Mouse (Mus musculus) intestine, embryonic 14.5 days (tissue): ENCODE measurements around the gene Snx9. TPM values are rescaled to one million over a fixed set of nuclear protein-coding genes. Genes with fewer than 3 reads are reported as not detected.

Experiments used
- ATAC-seq: fragments of 200-750 bp; cut with Nextera tagmentation; replicated peaks from 2 replicates; pipeline ENCODE4 v1.8.0; 2017; ENCODE audit warnings: low read depth, moderate number of reproducible peaks, moderate TSS enrichment, moderate library complexity; ENCODE audit not compliant: low FRiP score, low TSS enrichment
- DNase-seq: peaks from one replicate; pipeline ENCODE4 v3.0.0-alpha.2; 2018; ENCODE audit warnings: low spot score
- H3K27ac ChIP-seq: fragments of 300-500 bp; sonication (generic); 2 replicates; pipeline ENCODE4 v1.5.1; 2014; ENCODE audit warnings: low read depth, mild to moderate bottlenecking, control low read depth
- H3K27me3 ChIP-seq: fragments of 300-500 bp; sonication (generic); replicated peaks from 2 replicates; pipeline ENCODE4 v1.6.1; 2014; ENCODE audit warnings: low read length, control low read depth; ENCODE audit not compliant: control insufficient read depth, insufficient read depth
- H3K36me3 ChIP-seq: fragments of 300-500 bp; sonication (generic); 2 replicates; pipeline ENCODE4 v1.6.1; 2014; ENCODE audit warnings: low read length, control low read depth; ENCODE audit not compliant: control insufficient read depth, insufficient read depth
- H3K4me1 ChIP-seq: fragments of 300-500 bp; sonication (generic); replicated peaks from 2 replicates; pipeline ENCODE4 v1.6.1; 2014; ENCODE audit warnings: low read length, control low read depth, mixed read lengths; ENCODE audit not compliant: control insufficient read depth, insufficient read depth
- H3K4me2 ChIP-seq: fragments of 300-500 bp; sonication (generic); 2 replicates; pipeline ENCODE4 v1.6.1; 2014; ENCODE audit warnings: low read length
- H3K4me3 ChIP-seq: fragments of 300-500 bp; sonication (generic); 2 replicates; pipeline ENCODE4 v1.5.1; 2014; ENCODE audit warnings: low read depth, low read length, control low read depth, mixed read lengths
- H3K9ac ChIP-seq: fragments of 300-500 bp; sonication (generic); 2 replicates; pipeline ENCODE4 v1.6.1; 2014; ENCODE audit warnings: mild to moderate bottlenecking, low read length
- H3K9me3 ChIP-seq: fragments of 300-500 bp; sonication (generic); 2 replicates; pipeline ENCODE4 v1.6.1; 2016; ENCODE audit warnings: low read length, control low read depth; ENCODE audit not compliant: control insufficient read depth
- WGBS: fragments of 180-500 bp; shearing (Covaris S2); extraction: QIAGEN DNeasy Blood & Tissue Kit; methylation state at CpG from one replicate; pipeline ENCODE4 v1.1.7; 2014; 5-methylcytosine and 5-hydroxymethylcytosine counted together
- polyA plus RNA-seq: library from polyadenylated mRNA; unstranded; fragments of >200 nt; fragmentation: Nextera tagmentation; extraction: Ambion mirVana; gene quantifications from 2 replicates; pipeline ENCODE4 v1.2.1, GENCODE M21; 2014

Snx9 gene
- polyA plus RNA-seq, 1 experiment from 2014 or later = 42.7 TPM

DNA sequence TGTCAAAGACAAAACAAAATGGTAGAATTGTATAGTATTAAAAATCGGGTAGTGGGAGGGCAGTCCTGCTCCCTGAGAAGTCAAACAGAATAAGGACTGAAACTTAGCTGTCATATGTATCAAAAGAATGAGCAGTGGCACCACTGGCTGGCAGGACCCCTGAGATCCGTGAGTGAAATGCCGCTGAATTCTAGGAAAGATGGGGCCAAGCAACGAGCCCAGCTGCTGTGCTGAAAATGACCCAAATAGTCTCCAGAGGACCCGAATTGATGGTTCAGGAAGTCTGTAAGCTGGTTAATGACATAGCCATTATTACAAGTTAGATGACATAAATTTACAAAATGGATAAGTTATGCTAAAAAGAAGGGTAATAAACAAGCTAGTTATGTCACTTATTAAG, 42.2 kb upstream of the Snx9 start:
- Histone ChIP-seq H3K27me3 (no peaks in the 10 kb centered on the region), H3K4me1 (peaks cover 12% of the 10 kb centered on the region), H3K4me3 (no peak overlapping the region), H3K36me3 (no peaks in the 10 kb centered on the region), H3K27ac (no peak overlapping the region), H3K4me2 (no peak overlapping the region), H3K9ac (no peak overlapping the region), H3K9me3 (no peaks in the 10 kb centered on the region)
- ATAC-seq (no peak), DNase-seq (no peak)
- WGBS = 71% methylated on average over 5 of the region's 5 CpGs

DNA sequence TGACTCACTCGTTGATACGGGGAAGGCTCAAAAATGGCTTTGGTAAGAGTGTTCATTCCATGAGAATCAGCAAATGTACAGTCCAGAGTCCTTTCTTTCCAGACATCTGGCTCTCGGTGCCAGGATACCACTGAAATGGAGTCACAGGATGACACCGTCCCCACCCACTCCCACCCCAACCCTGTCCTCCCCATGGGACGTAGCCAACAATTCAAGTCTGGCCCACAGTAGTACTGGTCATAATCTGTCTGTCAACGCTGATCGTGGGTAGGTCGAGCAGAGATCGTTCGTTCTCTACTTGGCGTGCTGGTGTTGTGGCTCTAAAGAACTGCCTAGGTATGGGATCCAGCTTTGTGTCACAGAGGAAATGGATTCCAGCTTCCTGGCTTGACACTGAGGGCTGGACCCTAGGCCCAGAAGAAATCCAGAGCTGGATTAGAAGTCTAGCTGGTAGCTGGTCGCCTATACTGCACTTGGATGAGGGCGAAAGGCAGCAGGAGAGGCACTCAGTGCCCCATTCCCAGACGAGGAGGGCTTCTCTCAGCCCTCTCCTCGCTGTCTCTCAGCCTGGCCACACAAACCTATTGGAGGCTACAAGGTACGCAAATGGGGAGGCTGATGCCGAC, 41.6 kb upstream of the Snx9 start:
- no peaks in the 10 kb centered on the region for H3K36me3 ChIP-seq
- WGBS = 79% methylated on average over 17 of the region's 17 CpGs
- H3K4me1 ChIP-seq = peaks cover 15% of the 10 kb centered on the region
- no peak overlapping the region for H3K4me3 ChIP-seq
- H3K27ac ChIP-seq = no peak overlapping the region
- DNase-seq = no peak
- H3K27me3 ChIP-seq = no peaks in the 10 kb centered on the region
- H3K4me2 ChIP-seq = no peak overlapping the region
- no peak for ATAC-seq
- no peak overlapping the region for H3K9ac ChIP-seq
- no peaks in the 10 kb centered on the region for H3K9me3 ChIP-seq

DNA sequence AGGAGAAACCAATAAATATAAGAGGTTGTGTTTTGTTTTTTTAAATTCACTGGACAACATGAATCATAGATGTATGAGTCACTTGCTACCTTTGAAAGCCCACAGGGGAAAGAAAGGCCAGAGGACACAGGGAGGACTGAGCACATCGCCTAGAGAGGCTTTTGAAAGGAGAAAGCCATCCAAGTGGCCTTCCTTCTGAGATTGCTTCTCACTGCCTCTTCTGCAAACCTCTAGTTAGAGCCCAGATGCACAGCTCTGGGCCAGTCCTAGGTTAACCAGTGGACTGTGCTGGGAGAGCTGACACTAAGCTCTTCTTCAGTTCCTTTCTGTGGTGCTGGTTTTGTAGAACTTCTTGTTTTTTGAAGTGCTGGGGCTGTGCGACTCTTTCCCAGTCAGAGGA, 40.9 kb upstream of the Snx9 start:
- Histone ChIP-seq H3K27ac (no peak overlapping the region), H3K9ac (no peak overlapping the region)
- 86% methylated on average over 2 of the region's 2 CpGs for WGBS

DNA sequence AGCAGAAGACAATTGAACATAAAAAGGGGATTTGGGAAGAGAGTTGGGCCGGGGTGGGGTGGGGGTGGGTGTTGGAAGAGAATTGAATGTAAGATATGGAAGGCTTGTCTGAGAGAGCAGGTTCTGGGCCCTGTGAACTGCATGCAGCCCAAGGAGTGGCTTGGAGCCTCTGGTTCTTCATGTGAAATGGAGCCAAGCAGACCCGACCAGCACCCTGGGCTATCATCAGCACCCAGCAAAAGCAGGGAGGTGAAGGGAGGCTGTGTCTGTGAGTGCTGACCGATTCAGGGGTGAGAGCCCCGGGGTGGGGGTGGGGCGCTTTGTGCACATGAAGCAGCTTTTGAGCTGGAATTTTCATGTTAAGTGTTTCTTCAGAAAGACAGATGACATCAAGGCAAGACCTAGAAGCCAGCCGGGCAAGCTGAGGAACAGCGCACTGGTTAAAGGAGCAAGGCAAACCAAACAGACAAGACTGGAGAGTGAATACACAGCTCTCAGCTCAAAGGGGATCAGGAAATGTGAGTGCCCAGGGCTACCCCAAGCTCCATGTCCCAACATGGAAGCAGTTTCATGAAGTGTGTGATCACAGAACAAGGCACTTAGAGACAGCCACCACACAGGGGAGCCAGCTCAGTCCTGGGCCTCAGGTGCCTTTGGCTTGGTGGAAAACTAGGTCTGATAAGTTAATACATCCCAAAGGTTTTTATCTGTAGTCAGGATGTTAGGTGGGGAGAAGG, 40.1 kb upstream of the Snx9 start:
- ATAC-seq (no peak), DNase-seq (no peak)
- Histone ChIP-seq H3K9ac (no peak overlapping the region), H3K27me3 (no peaks in the 10 kb centered on the region), H3K9me3 (no peaks in the 10 kb centered on the region), H3K4me2 (no peak overlapping the region), H3K4me1 (peaks cover 16% of the 10 kb centered on the region), H3K4me3 (no peak overlapping the region), H3K27ac (no peak overlapping the region), H3K36me3 (no peaks in the 10 kb centered on the region)
- 82% methylated on average over 7 of the region's 7 CpGs for WGBS

More for the DNA sequence above, 40.9 kb upstream of the Snx9 start:
- no peak overlapping the region for H3K4me2 ChIP-seq
- DNase-seq = no peak
- no peaks in the 10 kb centered on the region for H3K9me3 ChIP-seq
- ATAC-seq = no peak
- H3K27me3 ChIP-seq = no peaks in the 10 kb centered on the region
- H3K36me3 ChIP-seq = no peaks in the 10 kb centered on the region
- H3K4me3 ChIP-seq = no peak overlapping the region
- peaks cover 16% of the 10 kb centered on the region for H3K4me1 ChIP-seq

DNA sequence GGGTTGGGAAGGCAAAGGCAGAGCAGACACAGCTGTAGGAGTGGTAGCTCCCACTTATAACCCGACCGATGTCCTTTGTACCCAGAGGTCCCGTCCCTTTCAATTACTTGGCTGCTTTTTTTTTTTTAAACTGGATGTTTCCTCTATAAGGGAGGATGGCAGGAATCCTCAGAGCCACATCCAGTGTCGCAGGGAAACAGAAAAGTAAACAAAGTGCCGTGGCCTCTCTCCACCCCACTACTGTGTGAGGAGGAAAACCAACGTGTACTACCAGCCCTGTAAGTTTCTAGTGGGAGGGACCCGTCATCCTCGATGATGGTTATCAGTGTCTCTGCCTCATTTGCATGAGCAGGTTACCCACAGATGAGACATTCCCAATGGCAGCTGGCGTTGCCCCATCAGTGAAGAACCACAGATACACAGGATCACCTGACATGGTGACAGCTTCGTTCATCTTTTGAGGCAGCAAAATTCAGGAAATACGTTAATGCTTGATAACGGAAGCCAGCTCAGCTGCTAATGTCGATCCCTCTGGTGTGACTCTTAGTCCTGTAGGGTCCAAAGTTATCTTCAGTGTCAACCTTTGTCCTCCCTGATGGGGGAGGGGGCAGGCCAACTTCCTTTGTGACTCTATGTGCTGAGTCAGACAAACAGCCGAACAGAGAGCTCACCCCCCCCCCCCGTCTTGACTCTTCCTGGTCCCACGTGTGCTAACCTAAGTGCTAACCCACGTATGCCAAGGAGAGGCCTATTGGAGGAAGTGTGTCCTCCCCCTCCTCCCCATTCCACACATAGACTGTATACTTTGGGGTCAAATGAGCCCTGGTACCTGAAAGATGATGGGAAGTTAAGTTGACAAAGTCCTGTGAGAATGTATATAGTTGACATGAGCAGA, 39.1 kb upstream of the Snx9 start:
- Histone ChIP-seq H3K4me2 (no peak overlapping the region), H3K9me3 (no peaks in the 10 kb centered on the region), H3K4me3 (no peak overlapping the region), H3K27me3 (no peaks in the 10 kb centered on the region), H3K4me1 (peaks cover 16% of the 10 kb centered on the region), H3K27ac (no peak overlapping the region), H3K9ac (no peak overlapping the region), H3K36me3 (no peaks in the 10 kb centered on the region)
- 52% methylated on average over 17 of the region's 17 CpGs for WGBS
- DNase-seq (no peak), ATAC-seq (no peak)

- WGBS = 80% methylated on average over 5 of the region's 5 CpGs
- Histone ChIP-seq H3K27ac (no peak overlapping the region), H3K9me3 (no peaks in the 10 kb centered on the region), H3K36me3 (no peaks in the 10 kb centered on the region), H3K27me3 (no peaks in the 10 kb centered on the region), H3K4me1 (peaks cover 16% of the 10 kb centered on the region), H3K4me2 (no peak overlapping the region), H3K4me3 (no peak overlapping the region), H3K9ac (no peak overlapping the region)
- no peak for DNase-seq
- ATAC-seq = no peak
Measured at GRCm38 (mm10) chr17:5802656-5802955, 38.5 kb upstream of the Snx9 start.

GRCm38 (mm10) chr17:5803229-5804012, 37.7 kb upstream of the Snx9 start:
- no peaks in the 10 kb centered on the region for H3K36me3 ChIP-seq
- no peak overlapping the region for H3K4me2 ChIP-seq
- H3K9ac ChIP-seq = no peak overlapping the region
- peaks cover 16% of the 10 kb centered on the region for H3K4me1 ChIP-seq
- H3K27ac ChIP-seq = no peak overlapping the region
- no peak for DNase-seq
- no peaks in the 10 kb centered on the region for H3K27me3 ChIP-seq
- no peak for ATAC-seq
- H3K9me3 ChIP-seq = no peaks in the 10 kb centered on the region
- no peak overlapping the region for H3K4me3 ChIP-seq
- WGBS = 93% methylated on average over 10 of the region's 10 CpGs

- H3K27ac ChIP-seq = peak overlapping the region; percentile 51; the same call in 1 of the 2 replicates
- ATAC-seq (no peak), DNase-seq (no peak)
- H3K36me3 ChIP-seq = no peaks in the 10 kb centered on the region
- no peak overlapping the region for H3K4me2 ChIP-seq
- peaks cover 16% of the 10 kb centered on the region for H3K4me1 ChIP-seq
- no peaks in the 10 kb centered on the region for H3K9me3 ChIP-seq
- H3K9ac ChIP-seq = no peak overlapping the region
- H3K27me3 ChIP-seq = no peaks in the 10 kb centered on the region
- no peak overlapping the region for H3K4me3 ChIP-seq
- 61% methylated on average over 12 of the region's 12 CpGs for WGBS
Measured at GRCm38 (mm10) chr17:5804370-5805150, 36.6 kb upstream of the Snx9 start.
